Mouse (Mus musculus): ENCODE measurements around the gene Faah.

DNA sequence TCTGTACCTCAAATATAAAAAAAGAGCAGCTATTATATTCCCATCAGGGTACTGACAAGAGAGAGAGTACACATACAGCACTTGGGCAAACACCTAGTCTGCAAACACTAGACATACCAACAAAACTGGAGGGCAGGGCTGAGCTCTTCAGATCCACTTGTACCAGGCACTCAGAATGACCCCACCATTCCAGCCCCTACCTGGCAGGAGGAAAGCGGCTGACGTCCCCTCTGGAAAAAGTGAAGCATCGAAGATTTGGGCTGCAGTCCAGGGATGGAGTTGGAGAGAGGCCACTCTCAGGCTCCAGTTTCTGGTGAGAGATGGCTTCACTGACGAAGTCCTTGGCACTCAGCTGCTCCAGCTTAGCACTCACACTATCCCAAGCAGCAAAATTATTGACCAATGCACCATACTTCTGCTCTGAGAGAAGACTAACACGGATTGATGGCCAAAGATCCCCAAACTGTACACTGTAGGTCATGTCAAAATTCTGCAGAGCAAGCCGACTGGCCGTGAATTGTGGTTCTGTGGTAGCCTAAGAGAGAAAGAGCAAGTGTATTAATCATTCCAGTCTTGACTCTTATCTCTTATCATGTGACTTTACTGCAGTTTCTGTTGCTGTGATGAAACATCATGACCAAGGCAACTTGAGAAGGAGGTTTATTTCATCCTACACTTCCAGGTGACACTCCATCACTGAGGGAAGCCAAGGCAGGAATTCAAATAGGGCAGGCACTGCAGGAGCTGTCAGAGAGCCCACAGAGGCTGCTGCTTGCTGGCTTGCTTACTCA, 30.6 kb upstream of the Faah start:
- TF ChIP-seq POLR2A (IDR thresholded peaks at IDR 0.05; ENCODE audit: low read depth, low read length) (no peak), CTCF (IDR thresholded peaks at IDR 0.05; ENCODE audit: borderline replicate concordance, insufficient read depth, low read length) (no peak)

Data from embryonic fibroblast, embryonic 13.5 days (primary cell).